In the genomic region with DNA sequence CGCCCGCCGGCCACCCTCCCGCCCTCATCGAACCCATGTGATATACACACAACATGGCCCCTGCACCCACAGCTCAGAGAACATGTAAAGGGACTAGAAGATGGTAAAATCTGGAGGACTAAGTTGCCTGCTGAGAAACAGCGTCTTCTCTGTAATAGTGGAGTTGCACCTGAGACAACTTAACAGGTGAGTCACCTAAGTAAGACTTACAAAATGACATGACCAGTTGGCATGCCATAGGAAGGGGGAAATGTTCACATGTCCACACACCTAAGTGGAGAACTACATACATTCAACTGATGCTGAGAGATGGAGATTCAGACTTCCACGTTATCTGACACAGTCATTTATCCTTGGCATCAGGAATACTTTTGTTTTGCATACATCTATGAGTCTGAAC, we compare ENCODE assay signal across 15 mouse cellular contexts. TPM values are rescaled to one million over a fixed set of nuclear protein-coding genes. Genes with fewer than 3 reads are reported as not detected.
A peak's percentile ranks its signal among the peaks of the same experiment; 100 is the strongest.
DNase-seq lines count a peak whose midpoint lies in the region; ATAC-seq lines count a peak whose summit lies in the region.
"Had no signal": no experiment of that assay in that cellular context is flagged by ENCODE, and none has a peak within 500 bp of the region (broad histone marks: within the 10 kb centered on the region; RNA-seq: fewer than 3 reads in every experiment).

No protein-coding gene starts in this region.

- no peaks in the 10 kb centered on the region for H3K9me3 ChIP-seq in hindbrain, embryonic 11.5 days (ENCODE audit: control insufficient read depth, low read length)
- no peaks in the 10 kb centered on the region for H3K9me3 ChIP-seq in hindbrain, embryonic 14.5 days (ENCODE audit: control insufficient read depth, low read length)
- H3K9me3 ChIP-seq: forebrain, embryonic 15.5 days; lung, embryonic 15.5 days had no signal

- ATAC-seq in hindbrain, embryonic 11.5 days (ENCODE audit: low FRiP score): no peak
- no peak for ATAC-seq in hindbrain, embryonic 14.5 days (ENCODE audit: low FRiP score)
- ATAC-seq: forebrain, embryonic 15.5 days; intestine, embryonic 16.5 days had no signal

- H3K4me2 ChIP-seq in hindbrain, embryonic 11.5 days (replicated peaks; ENCODE audit: low read depth, low read length): no peak overlapping the region
- H3K4me2 ChIP-seq in hindbrain, embryonic 14.5 days (replicated peaks): no peak overlapping the region
- H3K4me2 ChIP-seq: forebrain, embryonic 15.5 days; lung, embryonic 15.5 days had no signal

- H3K27ac ChIP-seq in hindbrain, embryonic 11.5 days (ENCODE audit: low read depth, low read length): no peak overlapping the region
- H3K27ac ChIP-seq in hindbrain, embryonic 14.5 days: no peak overlapping the region
- H3K27ac ChIP-seq: forebrain, embryonic 15.5 days; lung, embryonic 15.5 days had no signal

- H3K27me3 ChIP-seq in hindbrain, embryonic 11.5 days (ENCODE audit: control insufficient read depth, insufficient read depth, low read length): no peaks in the 10 kb centered on the region
- H3K27me3 ChIP-seq in hindbrain, embryonic 14.5 days (ENCODE audit: control insufficient read depth, insufficient read depth, low read length): no peaks in the 10 kb centered on the region
- H3K27me3 ChIP-seq in splenic B cell, adult 2 months (ENCODE audit: control insufficient read depth, insufficient read depth, low read length, poor library complexity, severe bottlenecking): no peaks in the 10 kb centered on the region
- H3K27me3 ChIP-seq: forebrain, embryonic 15.5 days; lung, embryonic 15.5 days had no signal

- no peak overlapping the region for H3K4me3 ChIP-seq in hindbrain, embryonic 11.5 days (ENCODE audit: low read depth, low read length)
- H3K4me3 ChIP-seq in hindbrain, embryonic 14.5 days (replicated peaks; ENCODE audit: low read length): no peak overlapping the region
- H3K4me3 ChIP-seq: forebrain, embryonic 15.5 days; lung, embryonic 15.5 days had no signal

- no peaks in the 10 kb centered on the region for H3K36me3 ChIP-seq in hindbrain, embryonic 11.5 days (ENCODE audit: control insufficient read depth, insufficient read depth, low read length)
- no peaks in the 10 kb centered on the region for H3K36me3 ChIP-seq in hindbrain, embryonic 14.5 days (replicated peaks; ENCODE audit: control insufficient read depth, insufficient read depth)
- no peaks in the 10 kb centered on the region for H3K36me3 ChIP-seq in splenic B cell, adult 2 months (ENCODE audit: control insufficient read depth, insufficient read depth, low read length, poor library complexity, severe bottlenecking)
- H3K36me3 ChIP-seq: forebrain, embryonic 15.5 days; lung, embryonic 15.5 days had no signal

- WGBS in hindbrain, embryonic 11.5 days: 23% methylated on average over 7 of the region's 7 CpGs
- 23% methylated on average over 7 of the region's 7 CpGs for WGBS in hindbrain, embryonic 14.5 days

- peak; percentile 32 for DNase-seq in hindbrain, embryonic 11.5 days (ENCODE audit: low spot score)
- DNase-seq in hindbrain, embryonic 14.5 days (ENCODE audit: low spot score): no peak
- peak; percentile 23 for DNase-seq in thymus, postnatal 0 days (ENCODE audit: low spot score)
- DNase-seq in thymus, postnatal 14 days: no peak
- peak; percentile 2 for DNase-seq in brain, adult 2 months (ENCODE audit: low read depth, low spot score)
- peak; percentile 24 for DNase-seq in splenic B cell, adult 2 months (ENCODE audit: low read depth, low spot score)
- DNase-seq in cerebellum, postnatal 4 days (ENCODE audit: low spot score in 2 of 2): no peak

- no peaks in the 10 kb centered on the region for H3K4me1 ChIP-seq in hindbrain, embryonic 11.5 days (replicated peaks; ENCODE audit: control insufficient read depth, insufficient read depth, low read length)
- H3K4me1 ChIP-seq in hindbrain, embryonic 14.5 days (replicated peaks; ENCODE audit: control insufficient read depth, insufficient read depth, low read length): no peaks in the 10 kb centered on the region
- H3K4me1 ChIP-seq: forebrain, embryonic 15.5 days; lung, embryonic 15.5 days had no signal

- H3K9ac ChIP-seq in hindbrain, embryonic 11.5 days (ENCODE audit: low read depth, low read length): no peak overlapping the region
- H3K9ac ChIP-seq in hindbrain, embryonic 14.5 days: no peak overlapping the region
- H3K9ac ChIP-seq: forebrain, embryonic 15.5 days; lung, embryonic 15.5 days had no signal

RNA-seq across cellular contexts. Expression of a gene that starts 29.7 kb away (rescaled TPM):
- not detected in 2 replicates for polyA plus RNA-seq in hindbrain, embryonic 11.5 days (2014; fragmentation: Nextera tagmentation; extraction: Ambion mirVana)
- polyA plus RNA-seq in hindbrain, embryonic 14.5 days (2014; fragmentation: Nextera tagmentation; extraction: Ambion mirVana): not detected in 2 replicates
- not detected in 2 replicates for polyA plus RNA-seq in thymus, postnatal 0 days (2015; fragmentation: Nextera tagmentation; extraction: Ambion mirVana)
- polyA plus RNA-seq: embryonic facial prominence, embryonic 14.5 days; forebrain, embryonic 15.5 days; heart, embryonic 14.5 days; intestine, embryonic 16.5 days; kidney, embryonic 16.5 days; liver, adult 2 months; lung, embryonic 15.5 days; neural tube, embryonic 11.5 days had no signal

RNA-seq across cellular contexts. Expression of a gene that starts 38.9 kb away (rescaled TPM):
- 15.6 and 18.5 TPM in 2 replicates for polyA plus RNA-seq in hindbrain, embryonic 11.5 days (2014; fragmentation: Nextera tagmentation; extraction: Ambion mirVana)
- polyA plus RNA-seq in hindbrain, embryonic 14.5 days (2014; fragmentation: Nextera tagmentation; extraction: Ambion mirVana): 41.6 and 55.8 TPM in 2 replicates
- 9.9 and 13.0 TPM in 2 replicates for polyA plus RNA-seq in thymus, postnatal 0 days (2015; fragmentation: Nextera tagmentation; extraction: Ambion mirVana)

Comparison
In these comparisons a context has a peak if more than half of its experiments do, and no peak if none do; other contexts are left out.
1. DNase-seq: peak in hindbrain, embryonic 11.5 days (single experiment), thymus, postnatal 0 days (single experiment), brain, adult 2 months (single experiment) and splenic B cell, adult 2 months (single experiment); none in hindbrain, embryonic 14.5 days (single experiment), thymus, postnatal 14 days (single experiment) and cerebellum, postnatal 4 days (0 of 2).